Mouse (Mus musculus): ENCODE data around the gene Cldnd1.

Gene Cldnd1

DNA sequence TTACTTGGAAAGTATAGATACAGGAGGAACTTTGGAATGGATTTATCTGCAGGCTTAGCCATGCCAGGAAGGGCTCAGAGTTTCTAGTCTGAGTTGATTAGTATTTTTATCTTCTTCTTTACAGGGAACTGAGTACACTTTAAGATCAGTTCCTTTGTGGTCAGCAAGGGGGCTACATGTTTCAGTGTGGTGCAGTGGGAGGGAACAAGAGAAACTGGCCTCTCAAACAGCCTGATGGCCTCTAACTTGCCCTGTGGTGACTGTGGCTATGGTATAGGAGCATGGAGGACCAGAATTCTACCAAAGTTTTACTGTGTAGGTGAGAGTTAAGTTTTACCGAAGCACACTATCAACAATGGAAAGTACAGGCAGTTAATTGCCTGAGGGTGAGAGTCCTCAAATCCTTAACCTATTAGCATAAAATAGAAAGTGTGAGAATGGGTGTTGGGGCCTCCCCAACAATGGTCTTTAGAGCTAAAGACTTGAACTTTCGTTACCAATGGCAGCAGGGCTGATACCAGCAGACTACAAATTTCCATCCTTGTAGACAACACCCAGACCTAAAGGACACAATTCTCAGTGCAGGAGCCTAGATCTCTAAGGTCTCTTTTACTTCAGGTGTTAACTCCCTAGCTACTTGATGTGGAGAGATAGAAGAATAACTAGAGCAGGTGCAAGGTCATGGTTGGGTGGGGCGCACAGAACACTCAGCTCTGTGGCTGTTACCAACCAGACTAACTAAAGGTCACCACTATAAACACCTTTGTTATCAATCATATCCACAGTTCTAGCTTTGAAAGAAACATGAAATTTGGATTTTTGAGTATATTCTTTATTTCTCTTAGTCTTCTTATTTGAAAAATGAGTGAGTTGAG is 18.9 kb upstream of the Cldnd1 start:
- DNase-seq (ENCODE audit: low read depth) = no peak

GRCm38 (mm10) chr16:58709536-58709935 is 18.2 kb upstream of the Cldnd1 start:
- DNase-seq (ENCODE audit: low read depth) = no peak

DNA sequence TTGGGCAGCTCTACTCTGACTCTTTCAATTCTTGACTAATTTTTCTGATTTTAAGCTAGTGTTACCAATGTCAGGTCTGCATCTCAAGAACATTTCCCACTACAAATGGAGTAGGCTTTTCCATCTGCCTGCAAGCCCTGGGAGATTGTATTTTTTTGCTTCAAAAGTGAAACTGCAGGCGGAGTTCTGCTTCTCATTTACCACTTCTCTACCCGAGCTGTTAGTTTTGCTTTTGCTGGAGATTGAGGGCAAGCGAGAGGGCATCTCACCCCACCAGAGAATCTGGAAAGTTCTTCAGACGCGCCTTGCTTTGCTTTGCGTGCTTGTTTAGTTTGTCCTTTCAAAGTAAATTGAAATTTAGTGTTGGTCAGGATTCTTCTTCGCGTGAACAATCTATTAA is 15.5 kb upstream of the Cldnd1 start:
- DNase-seq (ENCODE audit: low read depth) = no peak

DNA sequence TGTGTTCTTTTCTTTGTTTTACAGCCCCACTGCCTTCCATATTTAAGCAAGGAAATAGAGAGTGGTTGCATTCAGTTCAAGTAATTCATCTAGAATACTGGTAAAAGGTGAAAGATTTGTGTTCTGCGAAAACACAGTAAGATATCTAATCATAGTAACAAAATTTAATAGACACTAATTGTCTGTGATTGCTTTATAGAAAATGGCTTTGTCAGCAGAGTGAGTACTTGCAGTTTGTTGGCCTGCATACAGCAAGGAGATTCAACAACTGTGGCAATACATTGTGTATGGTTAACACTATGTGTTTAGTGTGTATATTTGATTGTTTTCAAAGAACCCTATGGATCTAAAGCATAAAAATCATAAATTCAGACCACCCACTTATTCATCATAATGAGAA is 14.6 kb upstream of the Cldnd1 start:
- no peak for DNase-seq (ENCODE audit: low read depth)

- no peak for DNase-seq (ENCODE audit: low read depth)
Measured at GRCm38 (mm10) chr16:58715018-58715417, 12.7 kb upstream of the Cldnd1 start.

- DNase-seq (ENCODE audit: low read depth) = no peak
Measured at GRCm38 (mm10) chr16:58718666-58719120, 9.0 kb upstream of the Cldnd1 start, which contains the start of gene Gpr15. Gene Gpr15, minus strand, starts transcription at chr16:58719070.

GRCm38 (mm10) chr16:58722292-58722691 is 5.4 kb upstream of the Cldnd1 start:
- DNase-seq (ENCODE audit: low read depth) = no peak

GRCm38 (mm10) chr16:58726680-58727476 is 832 bp upstream of the Cldnd1 start:
- no peak for DNase-seq (ENCODE audit: low read depth)

GRCm38 (mm10) chr16:58728176-58728671 is 514 bp downstream of the Cldnd1 start:
- no peak for DNase-seq (ENCODE audit: low read depth)

DNA sequence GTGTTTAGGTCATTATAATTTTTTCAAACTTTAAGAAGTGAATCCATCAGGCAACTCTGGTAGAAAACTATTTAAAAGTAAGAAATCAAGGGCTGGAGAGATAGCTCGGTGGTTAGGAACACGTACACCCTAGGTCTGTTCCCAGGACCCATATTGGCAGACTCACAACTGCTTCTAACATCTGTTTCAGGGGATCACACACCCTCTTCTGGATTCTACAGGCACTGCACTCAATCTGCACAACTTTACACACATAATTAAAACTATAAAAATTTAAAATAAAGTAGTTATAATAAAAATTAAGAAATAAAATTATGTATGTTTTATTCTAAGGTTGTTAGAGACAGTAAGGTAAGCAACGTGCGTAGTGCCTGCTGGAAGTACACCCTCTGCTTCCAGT is 10.5 kb downstream of the Cldnd1 start:
- no peak for DNase-seq (ENCODE audit: low read depth)

- no peak for DNase-seq (ENCODE audit: low read depth)
Measured at GRCm38 (mm10) chr16:58738800-58739199, 11.1 kb downstream of the Cldnd1 start.

DNA sequence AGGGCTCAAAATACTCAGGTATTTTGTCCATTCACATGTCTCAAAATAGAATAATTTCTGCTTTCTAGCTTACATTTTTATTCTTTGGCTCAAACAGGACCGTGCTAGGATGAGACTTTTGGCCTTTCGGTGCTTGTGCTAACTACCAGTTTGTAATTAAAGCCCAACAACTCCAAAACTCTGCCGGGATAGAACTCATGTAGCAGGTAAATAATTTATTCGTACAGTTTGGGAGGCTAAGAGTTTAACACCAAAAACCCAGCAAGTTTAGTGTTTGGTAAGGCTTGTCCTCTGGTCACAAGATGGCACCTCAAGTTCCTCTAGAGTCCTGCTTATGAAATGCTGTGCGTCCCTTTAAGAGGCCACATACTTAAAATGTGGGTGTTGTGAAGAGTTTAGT is 13.0 kb downstream of the Cldnd1 start:
- DNase-seq (ENCODE audit: low read depth) = no peak

- no peak for DNase-seq (ENCODE audit: low read depth)
Measured at GRCm38 (mm10) chr16:58746715-58747114, 19.0 kb downstream of the Cldnd1 start.

GRCm38 (mm10) chr16:58751314-58751713 is 23.6 kb downstream of the Cldnd1 start:
- no peak for DNase-seq (ENCODE audit: low read depth)

DNA sequence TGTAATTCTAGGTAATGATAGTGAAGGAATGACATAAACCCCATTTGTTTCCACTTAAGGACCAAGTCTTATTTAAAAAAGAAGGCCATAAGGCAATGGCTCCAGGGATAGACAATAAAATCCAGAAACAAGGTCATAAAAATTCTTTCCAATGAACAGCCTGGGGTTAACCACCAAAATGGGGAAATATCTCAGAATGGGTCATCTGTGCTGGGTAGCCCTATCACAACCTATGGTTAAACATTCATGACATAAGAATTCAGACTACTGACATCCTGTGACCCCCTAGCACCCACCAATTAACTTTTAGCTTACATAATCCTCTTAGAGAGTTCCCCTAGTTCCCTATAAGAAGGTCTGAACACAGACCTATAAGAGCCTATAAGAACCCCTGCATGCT is 28.5 kb downstream of the Cldnd1 start:
- no peak for DNase-seq (ENCODE audit: low read depth)

GRCm38 (mm10) chr16:58763076-58763475 is 35.4 kb downstream of the Cldnd1 start, which contains the start of gene Olfr172:
Gene Olfr172, minus strand, starts transcription at chr16:58763176.
- DNase-seq (ENCODE audit: low read depth) = no peak
